Mouse (Mus musculus): ENCODE measurements at regions not wholly inside any gene's neighbourhood (a gene's known extent, or its start where the extent isn't known, plus 50 kb on each side); places are given as distances from the start of the nearest gene placed in this dataset.

- no peak for TF ChIP-seq POLR2A (IDR thresholded peaks at IDR 0.05; ENCODE audit: borderline replicate concordance, extremely low read depth, low read depth, low read length)
- no peak for TF ChIP-seq CTCF (IDR thresholded peaks at IDR 0.05; ENCODE audit: insufficient read depth, low read length)
These were observed 409.6 kb downstream of the Klf5 start for GRCm38 (mm10) chr14:99708066-99708465.

All from lung, adult 2 months (tissue).